Mouse (Mus musculus): Measurements from ENCODE around the gene Pax2.

Gene Pax2

GRCm38 (mm10) chr19:44781987-44782386 lies 26.1 kb downstream of the Pax2 start:
- no peak for DNase-seq (ENCODE audit: low spot score in 2 of 2)

GRCm38 (mm10) chr19:44784391-44784790 lies 28.5 kb downstream of the Pax2 start:
- DNase-seq (ENCODE audit: low spot score in 2 of 2), result no peak

GRCm38 (mm10) chr19:44788488-44788887 lies 32.6 kb downstream of the Pax2 start:
- no peak for DNase-seq (ENCODE audit: low spot score in 2 of 2)

GRCm38 (mm10) chr19:44791981-44792380 lies 36.1 kb downstream of the Pax2 start:
- DNase-seq (ENCODE audit: low spot score in 2 of 2), result no peak

GRCm38 (mm10) chr19:44797110-44798060 lies 41.5 kb downstream of the Pax2 start:
- DNase-seq (ENCODE audit: low spot score in 2 of 2), result no peak

GRCm38 (mm10) chr19:44798731-44799130 lies 42.9 kb downstream of the Pax2 start:
- DNase-seq (ENCODE audit: low spot score in 2 of 2), result no peak

GRCm38 (mm10) chr19:44799156-44799555 lies 43.3 kb downstream of the Pax2 start:
- no peak for DNase-seq (ENCODE audit: low spot score in 2 of 2)

- no peak for DNase-seq (ENCODE audit: low spot score in 2 of 2)
Measured at GRCm38 (mm10) chr19:44800327-44800726, 44.5 kb downstream of the Pax2 start.

GRCm38 (mm10) chr19:44808734-44809133 lies 52.9 kb downstream of the Pax2 start:
- DNase-seq (ENCODE audit: low spot score in 2 of 2), result no peak

GRCm38 (mm10) chr19:44812666-44813429 lies 57.0 kb downstream of the Pax2 start:
- no peak for DNase-seq (ENCODE audit: low spot score in 2 of 2)

GRCm38 (mm10) chr19:44815111-44815510 lies 59.3 kb downstream of the Pax2 start:
- DNase-seq (ENCODE audit: low spot score in 2 of 2), result no peak

GRCm38 (mm10) chr19:44817403-44818128 lies 61.7 kb downstream of the Pax2 start:
- no peak for DNase-seq (ENCODE audit: low spot score in 2 of 2)

- no peak for DNase-seq (ENCODE audit: low spot score in 2 of 2)
Measured at GRCm38 (mm10) chr19:44818676-44819075, 62.8 kb downstream of the Pax2 start.

- no peak for DNase-seq (ENCODE audit: low spot score in 2 of 2)
Measured at GRCm38 (mm10) chr19:44821581-44821980, 65.7 kb downstream of the Pax2 start.

- no peak for DNase-seq (ENCODE audit: low spot score in 2 of 2)
Measured at GRCm38 (mm10) chr19:44822295-44822694, 66.5 kb downstream of the Pax2 start.

GRCm38 (mm10) chr19:44823657-44824056 lies 67.8 kb downstream of the Pax2 start:
- DNase-seq (ENCODE audit: low spot score in 2 of 2), result no peak

- DNase-seq (ENCODE audit: low spot score in 2 of 2), result no peak
Measured at GRCm38 (mm10) chr19:44825216-44825768, 69.4 kb downstream of the Pax2 start.

- DNase-seq (ENCODE audit: low spot score in 2 of 2), result no peak
Measured at GRCm38 (mm10) chr19:44825819-44826218, 70.0 kb downstream of the Pax2 start.

- DNase-seq (ENCODE audit: low spot score in 2 of 2), result no peak
Measured at GRCm38 (mm10) chr19:44833391-44833790, 77.5 kb downstream of the Pax2 start.

- DNase-seq (ENCODE audit: low spot score in 2 of 2), result no peak
Measured at GRCm38 (mm10) chr19:44834218-44835041, 78.6 kb downstream of the Pax2 start.

All from urinary bladder, postnatal 36 days (tissue).